Mouse (Mus musculus) naive thymus-derived CD4-positive, alpha-beta T cell, adult 2 months (primary cell): ENCODE measurements at regions not wholly inside any gene's neighbourhood (a gene's known extent, or its start where the extent isn't known, plus 50 kb on each side); places are given as distances from the start of the nearest gene placed in this dataset.

Experiments
- DNase-seq: peaks from one replicate; pipeline ENCODE4 v3.0.0-alpha.2; 2011; ENCODE audit warnings: low read depth

DNA sequence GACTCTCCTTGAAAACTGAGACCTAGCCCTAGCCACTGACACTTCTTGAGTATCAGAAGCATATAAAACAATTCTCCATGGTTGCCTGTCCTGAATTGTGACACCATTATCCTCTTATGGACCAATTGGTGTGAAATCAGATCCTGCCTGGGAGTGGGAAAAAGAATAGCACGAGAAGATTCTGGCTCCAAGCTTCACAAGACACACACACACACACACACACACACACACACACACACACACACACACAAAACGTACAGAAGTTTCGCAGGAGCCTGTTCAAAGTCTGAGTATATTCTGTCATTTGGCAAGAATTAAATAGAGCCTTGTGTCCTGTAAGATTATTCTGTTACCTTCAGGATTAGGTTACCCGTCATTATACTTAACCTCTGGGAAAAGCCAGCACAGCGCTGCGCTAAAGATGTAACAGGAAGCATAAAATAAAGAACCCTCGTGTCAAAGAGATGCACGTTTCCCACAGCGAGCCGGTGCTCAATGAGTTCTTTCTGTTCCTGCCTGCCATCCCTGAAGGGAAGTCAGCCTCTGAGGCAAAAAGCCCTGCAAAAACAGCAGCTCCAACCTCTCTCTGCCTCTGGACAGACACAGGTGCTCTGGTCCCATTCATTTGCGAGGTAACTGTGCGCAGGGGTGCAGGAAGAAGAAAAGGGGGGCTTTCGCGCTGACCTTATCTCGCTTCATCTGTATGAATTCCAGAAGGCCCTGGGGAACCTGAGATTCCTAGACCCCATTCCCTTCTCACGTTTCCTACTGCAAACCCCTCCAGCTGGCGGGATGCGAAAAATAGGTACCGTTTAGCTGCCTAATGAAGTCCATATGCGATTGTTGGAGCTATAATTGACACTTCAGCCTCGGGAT, 178.4 kb upstream of the Elac2 start:
- DNase-seq, result peak; percentile 6

DNA sequence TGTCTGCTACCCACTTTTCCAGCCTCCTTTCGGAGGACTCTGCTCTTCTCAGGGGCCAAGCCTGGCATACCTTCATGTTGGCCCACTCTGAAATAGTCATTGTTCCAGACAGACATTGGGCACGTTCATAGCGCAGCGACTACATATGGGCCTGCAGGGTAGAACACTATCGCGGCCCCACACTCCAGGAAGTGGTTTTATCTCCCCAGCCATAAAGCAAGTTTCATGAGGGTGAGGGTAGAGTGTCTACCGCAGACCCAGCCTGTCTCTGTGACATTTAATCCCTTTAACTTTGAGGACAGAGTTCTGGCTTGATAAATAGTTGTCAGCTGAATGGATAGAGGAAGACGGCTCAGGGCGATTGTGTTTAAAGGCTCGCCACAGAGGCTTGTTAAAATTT, 177.5 kb upstream of the Elac2 start:
- DNase-seq, result peak; percentile 38

GRCm38 (mm10) chr11:64805567-64805966, 173.3 kb upstream of the Elac2 start:
- DNase-seq, result no peak

DNA sequence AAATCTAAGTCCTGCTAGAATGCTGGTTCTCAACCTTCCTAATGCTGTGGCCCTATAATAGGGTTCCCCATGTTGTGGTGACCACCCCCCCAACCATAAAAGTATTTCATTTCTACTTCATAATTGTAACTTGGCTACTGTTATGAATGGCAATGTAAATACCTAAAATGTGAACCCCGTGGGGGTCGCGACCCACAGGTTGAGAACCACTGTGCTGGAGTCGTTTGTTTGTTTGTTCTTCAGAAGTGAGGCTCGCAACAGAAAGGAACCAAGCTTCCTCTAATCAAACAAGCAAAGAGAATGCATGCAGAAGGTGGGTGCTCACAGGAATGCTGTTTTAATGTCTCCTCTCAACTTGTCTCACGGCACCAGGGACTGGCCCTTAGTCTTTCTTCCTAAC, 166.4 kb upstream of the Elac2 start:
- DNase-seq, result no peak

GRCm38 (mm10) chr11:64829429-64829828, 149.4 kb upstream of the Elac2 start:
- no peak for DNase-seq

DNA sequence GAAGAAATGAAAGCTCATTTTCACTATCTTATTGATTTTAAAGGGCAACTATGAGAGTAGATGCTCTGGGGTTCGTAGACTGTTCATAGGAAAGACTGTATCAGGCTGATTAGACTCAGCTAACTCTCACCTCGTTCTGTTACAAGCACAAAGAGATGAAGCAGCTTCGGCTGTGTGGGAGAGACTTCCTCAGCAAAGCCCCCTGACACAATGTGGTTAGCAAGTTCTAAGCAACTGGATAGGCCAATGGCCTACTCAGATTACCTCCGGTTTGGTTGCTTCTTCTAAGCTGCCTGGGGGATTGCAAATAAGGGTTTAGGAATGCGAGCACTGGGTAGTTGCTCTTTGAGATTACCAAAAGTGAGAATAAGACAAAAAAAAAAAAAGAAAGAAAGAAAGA, 146.4 kb upstream of the Elac2 start:
- no peak for DNase-seq

DNA sequence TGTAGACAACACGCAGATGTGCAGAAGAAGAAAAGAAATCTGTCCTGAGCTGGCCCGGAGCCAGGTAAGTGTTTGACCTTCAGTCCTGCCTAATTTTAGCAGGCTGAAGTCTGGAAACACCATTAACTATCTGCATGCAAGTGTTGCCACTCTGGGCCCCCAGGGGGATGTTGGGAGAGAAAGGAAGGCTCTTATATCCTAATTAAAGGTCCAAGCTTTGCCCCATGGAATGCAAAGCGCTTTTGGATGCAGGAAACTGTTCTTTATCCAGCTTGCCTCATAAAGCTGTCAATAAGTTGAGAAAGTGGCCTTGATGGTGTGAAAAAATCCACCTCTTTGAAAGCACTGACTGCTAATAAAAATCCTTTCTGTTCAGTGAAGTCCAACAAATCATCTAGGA, 145.1 kb upstream of the Elac2 start:
- DNase-seq, result no peak

DNA sequence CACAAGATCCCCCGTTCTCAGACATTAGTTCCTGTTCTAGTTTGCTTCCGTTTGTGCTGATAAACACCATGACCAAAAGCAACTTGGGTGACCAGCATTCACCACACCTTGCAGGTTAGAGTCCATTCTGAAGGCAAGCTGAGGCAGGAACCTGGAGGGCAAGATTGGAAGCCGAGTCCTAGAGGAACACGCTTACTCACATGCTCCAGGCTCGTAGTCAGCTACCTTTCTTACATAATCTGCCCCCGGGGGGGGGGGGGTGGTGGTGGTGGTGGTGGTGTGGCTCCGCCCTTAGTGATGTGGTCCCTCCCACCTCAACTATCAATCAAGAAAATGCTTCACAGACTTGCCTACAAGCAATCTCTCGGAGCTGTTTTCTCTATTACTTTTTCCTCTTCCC, 142.1 kb upstream of the Elac2 start:
- DNase-seq, result no peak

DNA sequence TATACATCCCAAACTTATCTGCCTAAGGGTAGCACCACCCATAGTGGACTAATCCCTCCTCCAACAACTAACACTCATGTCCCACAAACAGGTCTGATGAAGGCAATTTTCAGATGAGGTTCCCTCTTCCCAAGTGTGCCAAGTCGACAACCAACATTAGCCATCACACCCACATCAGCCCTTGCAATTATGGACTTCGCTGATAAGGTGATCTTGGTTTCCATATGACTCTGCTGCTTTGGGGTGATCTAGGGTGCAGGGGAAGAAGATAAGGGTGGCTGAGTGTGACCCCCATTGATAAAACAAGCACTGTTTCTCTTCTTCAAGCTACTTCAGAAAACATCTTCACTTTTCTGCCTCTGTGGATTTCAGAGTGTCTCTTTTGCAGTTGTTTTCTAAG, 137.7 kb upstream of the Elac2 start:
- no peak for DNase-seq

GRCm38 (mm10) chr11:64842775-64843530, 135.9 kb upstream of the Elac2 start:
- DNase-seq, result no peak

- no peak for DNase-seq
Measured at GRCm38 (mm10) chr11:64846577-64847147, 132.2 kb upstream of the Elac2 start.

- DNase-seq, result no peak
Measured at GRCm38 (mm10) chr11:64859636-64860035, 119.2 kb upstream of the Elac2 start.

GRCm38 (mm10) chr11:64880674-64881073, 98.2 kb upstream of the Elac2 start:
- DNase-seq, result no peak

DNA sequence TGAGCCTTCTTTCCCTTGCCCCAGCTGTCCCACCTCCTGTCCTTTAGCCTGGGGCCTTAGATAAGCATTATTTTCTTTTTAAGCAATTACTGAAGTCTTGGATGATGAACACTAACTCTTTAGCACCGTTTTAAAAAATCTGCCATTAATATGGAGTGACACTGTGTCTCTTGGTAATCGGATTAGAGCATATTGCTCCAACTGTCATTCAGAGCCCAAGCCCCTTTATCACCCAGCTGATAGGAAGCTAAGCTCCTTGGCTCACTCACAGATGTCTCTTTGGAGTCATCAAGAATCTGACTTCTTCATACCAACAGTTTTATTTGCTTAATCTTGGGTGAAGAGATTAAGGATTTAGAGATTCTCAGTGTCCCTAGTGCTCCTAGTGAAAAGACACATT, 94.3 kb upstream of the Elac2 start:
- DNase-seq, result no peak

- no peak for DNase-seq
Measured at GRCm38 (mm10) chr11:64889335-64890020, 89.4 kb upstream of the Elac2 start.

GRCm38 (mm10) chr11:64890776-64891175, 88.1 kb upstream of the Elac2 start:
- peak; percentile 28 for DNase-seq

GRCm38 (mm10) chr11:64895804-64896466, 82.9 kb upstream of the Elac2 start:
- no peak for DNase-seq

- peak; percentile 68 for DNase-seq
Measured at GRCm38 (mm10) chr11:64898758-64899586, 79.9 kb upstream of the Elac2 start.

DNA sequence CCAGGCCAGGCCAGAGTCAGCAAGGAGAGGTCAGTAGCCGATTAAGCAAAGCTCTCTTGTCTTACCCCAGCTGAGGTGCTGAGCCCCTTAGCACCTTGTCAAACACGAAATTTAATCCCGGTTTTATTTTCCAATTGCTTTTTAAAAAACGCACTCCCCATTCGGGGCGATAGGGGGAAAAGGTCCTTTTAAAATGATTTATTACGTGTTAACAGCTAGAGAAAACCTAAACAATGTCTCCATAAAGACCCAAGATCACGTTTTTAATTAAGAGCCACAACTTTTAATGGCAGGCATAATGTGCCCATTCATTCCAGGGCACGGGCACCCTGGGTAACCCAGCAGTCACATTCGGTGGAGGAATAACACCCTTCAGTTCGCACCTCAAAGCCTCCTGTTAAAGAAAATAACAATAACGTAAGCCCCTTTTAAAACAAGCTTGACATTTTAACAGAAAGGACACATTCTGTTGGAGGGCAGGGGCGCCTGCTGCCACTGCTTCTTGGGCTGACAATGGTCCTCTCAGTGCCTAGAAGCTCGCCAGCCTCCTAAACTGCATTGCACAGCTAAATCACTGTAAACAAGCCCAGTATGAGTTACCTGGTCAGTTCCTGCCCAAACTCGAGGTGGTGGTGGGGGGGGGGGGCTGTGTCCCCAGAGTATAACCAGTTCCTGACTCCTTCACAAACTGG, 79.1 kb upstream of the Elac2 start:
- DNase-seq, result no peak

- DNase-seq, result no peak
Measured at GRCm38 (mm10) chr11:64916783-64917182, 62.1 kb upstream of the Elac2 start.
